Mouse (Mus musculus) stomach, postnatal 0 days (tissue): ENCODE measurements at regions not wholly inside any gene's neighbourhood (a gene's known extent, or its start where the extent isn't known, plus 50 kb on each side); places are given as distances from the start of the nearest gene placed in this dataset.
"Not testable (repeated sequence)": the region's sequence is repeated elsewhere in the genome, so short reads cannot be mapped to it uniquely, and the experiment has no call there.

Source experiments
- ATAC-seq: fragments of 200-750 bp; cut with Nextera tagmentation; 2 replicates; pipeline ENCODE4 v1.8.0; 2017; ENCODE audit not compliant: low FRiP score, low TSS enrichment
- DNase-seq: peaks from one replicate; pipeline ENCODE4 v3.0.0-alpha.2; 2016; ENCODE audit warnings: low spot score
- H3K27ac ChIP-seq: fragments of 300-500 bp; sonication (generic); replicated peaks from 2 replicates; pipeline ENCODE4 v1.5.1; 2014; ENCODE audit warnings: mild to moderate bottlenecking, control low read depth
- H3K27me3 ChIP-seq: fragments of 300-500 bp; sonication (generic); 2 replicates; pipeline ENCODE4 v1.6.1; 2014; ENCODE audit warnings: low read length; ENCODE audit not compliant: control insufficient read depth, insufficient read depth
- H3K36me3 ChIP-seq: fragments of 300-500 bp; sonication (generic); 2 replicates; pipeline ENCODE4 v1.6.1; 2014; ENCODE audit warnings: low read length, mixed read lengths; ENCODE audit not compliant: control insufficient read depth, insufficient read depth
- H3K4me1 ChIP-seq: fragments of 300-500 bp; sonication (generic); replicated peaks from 2 replicates; pipeline ENCODE4 v1.6.1; 2014; ENCODE audit warnings: antibody characterized with exemption; ENCODE audit not compliant: control insufficient read depth, insufficient read depth
- H3K4me2 ChIP-seq: fragments of 300-500 bp; sonication (generic); replicated peaks from 2 replicates; pipeline ENCODE4 v1.6.1; 2014; ENCODE audit warnings: low read depth, mild to moderate bottlenecking, control low read depth, moderate library complexity
- H3K4me3 ChIP-seq: fragments of 300-500 bp; sonication (generic); 2 replicates; pipeline ENCODE4 v1.5.1; 2014; ENCODE audit warnings: low read depth, low read length, control low read depth
- H3K9ac ChIP-seq: fragments of 300-500 bp; sonication (generic); 2 replicates; pipeline ENCODE4 v1.6.1; 2014; ENCODE audit warnings: mild to moderate bottlenecking, low read length, control low read depth, mixed read lengths
- H3K9me3 ChIP-seq: fragments of 300-500 bp; sonication (generic); 2 replicates; pipeline ENCODE4 v1.6.1; 2016; ENCODE audit warnings: low read length; ENCODE audit not compliant: control insufficient read depth
- CTCF ChIP-seq: IDR thresholded peaks from 2 replicates; pipeline ENCODE4 v1.5.1; 2016; ENCODE audit warnings: antibody characterized with exemption, low read depth, mild to moderate bottlenecking, moderate library complexity
- EP300 ChIP-seq: optimal IDR thresholded peaks from 2 replicates; pipeline ENCODE3; 2016; ENCODE audit warnings: antibody characterized with exemption
- WGBS: fragments of 180-500 bp; shearing (Covaris S2); extraction: QIAGEN DNeasy Blood & Tissue Kit; methylation state at CpG from one replicate; pipeline ENCODE4 v1.1.7; 2014; 5-methylcytosine and 5-hydroxymethylcytosine counted together

DNA sequence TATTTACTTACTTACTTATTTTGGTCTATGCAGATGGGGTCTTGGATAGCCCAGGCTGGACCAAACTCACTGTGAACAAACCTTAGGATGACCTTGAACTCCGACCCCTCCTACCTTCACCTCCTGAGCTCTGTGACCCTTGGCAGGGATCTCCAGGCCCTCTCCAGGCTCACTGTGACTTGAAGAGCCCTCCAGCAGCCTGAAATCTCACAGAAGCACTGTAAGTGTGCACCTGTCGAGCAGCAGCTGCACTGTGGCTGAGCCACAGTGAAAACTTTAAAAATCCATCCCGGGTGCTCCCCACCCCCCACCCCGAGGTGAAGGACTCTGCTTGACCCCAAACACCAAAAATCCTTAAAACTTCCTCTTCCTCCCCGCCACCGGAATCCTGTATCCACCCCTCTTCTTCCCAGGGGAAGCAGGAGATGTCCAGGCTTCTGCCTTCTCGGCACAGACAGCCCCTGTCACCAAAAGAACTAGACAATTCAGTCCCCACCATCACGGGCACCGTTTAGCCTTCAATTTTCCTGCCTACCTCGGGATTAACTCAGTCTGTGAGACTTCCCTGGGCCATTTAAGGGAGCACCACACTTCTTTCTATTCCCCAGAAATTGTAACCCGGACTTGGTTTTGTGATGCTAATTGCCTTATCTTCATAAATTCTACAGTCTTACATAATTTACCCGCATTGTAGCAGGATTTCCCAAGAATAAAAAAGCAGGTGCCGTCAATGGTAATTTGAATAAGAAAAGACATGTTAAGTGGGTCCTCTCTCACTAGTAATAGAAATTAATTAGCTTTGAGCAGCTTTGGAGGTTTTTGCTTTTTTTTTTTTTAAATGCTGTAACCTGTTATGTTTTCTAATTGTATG lies 250.7 kb downstream of the 3100002H09Rik start:
- no peaks in the 10 kb centered on the region for H3K36me3 ChIP-seq

DNA sequence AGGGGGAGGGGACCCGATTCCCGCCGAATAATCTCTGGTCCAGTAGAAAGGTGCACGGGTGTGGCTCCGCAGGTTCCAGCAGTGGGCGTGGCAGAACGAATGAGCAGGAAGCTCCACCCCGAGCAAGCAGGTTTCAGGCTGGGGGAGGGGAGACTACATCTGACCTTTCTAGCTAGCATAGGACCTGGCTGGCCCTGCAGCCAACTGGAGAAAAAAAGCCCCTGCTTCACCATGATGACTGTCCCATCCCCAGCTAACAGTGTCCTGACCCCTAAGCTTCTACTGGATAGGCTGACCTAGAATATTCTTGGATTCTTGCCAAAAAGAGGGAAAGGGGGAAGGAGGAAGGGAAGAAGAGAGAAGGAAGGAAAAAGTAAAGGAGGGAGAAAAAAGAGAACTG lies 252.1 kb downstream of the 3100002H09Rik start:
- not testable (repeated sequence) for DNase-seq, H3K36me3 ChIP-seq, H3K9ac ChIP-seq, H3K9me3 ChIP-seq, H3K4me2 ChIP-seq, H3K27ac ChIP-seq, H3K4me1 ChIP-seq, H3K4me3 ChIP-seq, H3K27me3 ChIP-seq
- WGBS, result 0% methylated on average over 3 of the region's 8 CpGs
- peak; percentile 71; the same call in 1 of the 2 replicates for ATAC-seq

More for the DNA sequence above, 250.7 kb downstream of the 3100002H09Rik start:
- Histone ChIP-seq H3K27me3 (no peaks in the 10 kb centered on the region), H3K4me2 (no peak overlapping the region), H3K27ac (no peak overlapping the region), H3K9me3 (no peaks in the 10 kb centered on the region), H3K4me3 (no peak overlapping the region), H3K9ac (no peak overlapping the region), H3K4me1 (no peaks in the 10 kb centered on the region)
- WGBS, result 48% methylated on average over 13 of the region's 13 CpGs
- TF ChIP-seq EP300 (no peak), CTCF (no peak)
- no peak for DNase-seq
- ATAC-seq, result no peak

- Histone ChIP-seq H3K36me3 (no peaks in the 10 kb centered on the region), H3K27ac (no peak overlapping the region), H3K4me3 (no peak overlapping the region), H3K9me3 (no peaks in the 10 kb centered on the region), H3K27me3 (no peaks in the 10 kb centered on the region), H3K4me2 (no peak overlapping the region), H3K9ac (no peak overlapping the region), H3K4me1 (no peaks in the 10 kb centered on the region)
- no peak for TF ChIP-seq EP300
- TF ChIP-seq CTCF, result no peak
- DNase-seq (no peak), ATAC-seq (no peak)
- WGBS, result 84% methylated on average over 3 of the region's 3 CpGs
Observed at GRCm38 (mm10) chr4:124350361-124350760, 260.2 kb downstream of the 3100002H09Rik start.

- Histone ChIP-seq H3K9ac (no peak overlapping the region), H3K4me2 (no peak overlapping the region), H3K27ac (no peak overlapping the region), H3K27me3 (no peaks in the 10 kb centered on the region), H3K4me1 (no peaks in the 10 kb centered on the region), H3K4me3 (no peak overlapping the region), H3K36me3 (no peaks in the 10 kb centered on the region), H3K9me3 (no peaks in the 10 kb centered on the region)
- 55% methylated on average over 15 of the region's 15 CpGs for WGBS
- no peak for DNase-seq
- TF ChIP-seq CTCF, result no peak
- no peak for TF ChIP-seq EP300
- ATAC-seq, result no peak
Observed at GRCm38 (mm10) chr4:124349610-124350295, 260.9 kb downstream of the 3100002H09Rik start.

- H3K4me2 ChIP-seq, result no peak overlapping the region
- TF ChIP-seq EP300, result no peak
- no peak for TF ChIP-seq CTCF
- H3K9me3 ChIP-seq, result no peaks in the 10 kb centered on the region
- no peak for DNase-seq
- H3K27ac ChIP-seq, result no peak overlapping the region
- ATAC-seq, result no peak
- no peak overlapping the region for H3K9ac ChIP-seq
- no peaks in the 10 kb centered on the region for H3K27me3 ChIP-seq
- H3K4me3 ChIP-seq, result no peak overlapping the region
- no peaks in the 10 kb centered on the region for H3K4me1 ChIP-seq
- 29% methylated on average over 3 of the region's 3 CpGs for WGBS
- H3K36me3 ChIP-seq, result no peaks in the 10 kb centered on the region
Observed at GRCm38 (mm10) chr4:124349055-124349454, 261.5 kb downstream of the 3100002H09Rik start.

DNA sequence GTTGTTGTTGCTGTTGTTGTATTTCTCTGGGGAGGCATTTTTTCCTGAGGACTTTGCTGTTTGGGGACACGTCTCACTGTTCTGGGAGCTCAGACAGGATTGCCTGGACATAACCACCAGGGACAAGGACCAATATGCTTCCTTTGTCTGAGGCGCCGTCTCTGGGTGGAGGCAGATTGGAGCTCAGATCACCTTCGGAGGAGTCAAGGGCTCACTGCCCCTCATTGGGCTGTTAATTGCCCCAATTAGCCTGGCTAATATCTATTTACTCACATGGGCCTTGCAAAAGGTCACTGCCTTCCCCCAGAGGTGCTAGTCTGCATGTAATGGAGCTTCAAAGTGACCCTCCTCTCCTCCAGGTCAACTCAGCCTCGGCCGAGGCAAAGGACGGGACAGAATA lies 270.5 kb downstream of the 3100002H09Rik start:
- DNase-seq (no peak), ATAC-seq (no peak)
- WGBS, result 47% methylated on average over 7 of the region's 7 CpGs
- Histone ChIP-seq H3K4me1 (no peaks in the 10 kb centered on the region), H3K27me3 (no peaks in the 10 kb centered on the region), H3K27ac (no peak overlapping the region), H3K4me2 (no peak overlapping the region), H3K36me3 (no peaks in the 10 kb centered on the region), H3K4me3 (no peak overlapping the region), H3K9ac (no peak overlapping the region), H3K9me3 (no peaks in the 10 kb centered on the region)
- no peak for TF ChIP-seq CTCF
- no peak for TF ChIP-seq EP300
